Mouse (Mus musculus) myocyte (in vitro differentiated cells): ENCODE data around the gene Cdkn2aip. TPM values are rescaled to one million over a fixed set of nuclear protein-coding genes. Genes with fewer than 3 reads are reported as not detected.

Experiments
- H3K27me3 ChIP-seq: one replicate; pipeline ENCODE4 v1.6.1; 2011; ENCODE audit not compliant: control insufficient read depth, insufficient read depth, insufficient read length
- H3K36me3 ChIP-seq: one replicate; pipeline ENCODE4 v1.6.1; 2011; ENCODE audit not compliant: control insufficient read depth, insufficient read depth
- H3K4me2 ChIP-seq: one replicate; pipeline ENCODE4 v1.6.1; 2011; ENCODE audit warnings: low read depth, control low read depth
- H3K4me3 ChIP-seq: one replicate; pipeline ENCODE4 v1.5.1; 2011; ENCODE audit warnings: mild to moderate bottlenecking, control low read depth, moderate library complexity
- H3K79me2 ChIP-seq: one replicate; pipeline ENCODE4 v1.6.1; 2011; ENCODE audit not compliant: control insufficient read depth, insufficient read depth
- H3ac ChIP-seq: one replicate; pipeline ENCODE4 v1.6.1; 2011; ENCODE audit not compliant: control insufficient read depth, insufficient read length
- CEBPB ChIP-seq: IDR thresholded peaks from 2 replicates; pipeline ENCODE4 v1.6.1; 2011; ENCODE audit warnings: mild to moderate bottlenecking, moderate library complexity; ENCODE audit not compliant: poor library complexity, insufficient read depth, severe bottlenecking
- E2F4 ChIP-seq: IDR thresholded peaks from one replicate; pipeline ENCODE4 v1.6.1; 2011; ENCODE audit warnings: mild to moderate bottlenecking, control low read depth, moderate library complexity; ENCODE audit not compliant: insufficient read depth
- MAX ChIP-seq: IDR thresholded peaks from one replicate; pipeline ENCODE4 v1.6.1; 2011; ENCODE audit warnings: low read depth, mild to moderate bottlenecking, control low read depth
- MYOD1 ChIP-seq, 3 experiments: IDR thresholded peaks; one replicate each; pipeline ENCODE4 v1.6.1; 2011; ENCODE audit warnings: control low read depth in 2 of 3, low read depth in 2 of 3, mild to moderate bottlenecking in 2 of 3, moderate library complexity in 1 of 3; ENCODE audit not compliant: insufficient read length in 2 of 3, control insufficient read depth in 1 of 3
- MYOG ChIP-seq, 3 experiments: IDR thresholded peaks; one replicate each; pipeline ENCODE4 v1.6.1; 2011; ENCODE audit warnings: control low read depth in 2 of 3, low read depth in 2 of 3, mild to moderate bottlenecking in 2 of 3; ENCODE audit not compliant: insufficient read length in 2 of 3, control insufficient read depth in 1 of 3, insufficient read depth in 1 of 3
- POLR2A ChIP-seq: IDR thresholded peaks from one replicate; pipeline ENCODE4 v1.6.1; 2011; ENCODE audit warnings: low read depth, mild to moderate bottlenecking, control low read depth, moderate library complexity; ENCODE audit not compliant: insufficient read length
- POLR2AphosphoS2 ChIP-seq: IDR thresholded peaks from one replicate; pipeline ENCODE4 v1.6.1; 2011; ENCODE audit warnings: low read depth, control low read depth; ENCODE audit not compliant: insufficient read length
- REST ChIP-seq: IDR thresholded peaks from one replicate; pipeline ENCODE4 v1.6.1; 2011; ENCODE audit warnings: mild to moderate bottlenecking, control low read depth, moderate library complexity; ENCODE audit not compliant: insufficient read depth, insufficient read length
- SRF ChIP-seq: IDR thresholded peaks from one replicate; pipeline ENCODE4 v1.6.1; 2011; ENCODE audit warnings: low read depth; ENCODE audit not compliant: control insufficient read depth, insufficient read length
- TCF12 ChIP-seq: IDR thresholded peaks from one replicate; pipeline ENCODE4 v1.6.1; 2011; ENCODE audit warnings: mild to moderate bottlenecking, control low read depth; ENCODE audit not compliant: poor library complexity, insufficient read depth, severe bottlenecking
- TCF3 ChIP-seq: IDR thresholded peaks from one replicate; pipeline ENCODE4 v1.6.1; 2011; ENCODE audit warnings: low read depth, control low read depth; ENCODE audit not compliant: insufficient read length
- USF1 ChIP-seq: IDR thresholded peaks from one replicate; pipeline ENCODE4 v1.6.1; 2011; ENCODE audit warnings: low read depth, mild to moderate bottlenecking, control low read depth, moderate library complexity
- polyA plus RNA-seq: library from polyadenylated mRNA; unstranded; fragments of >200 nt; fragmentation: generic; extraction: Trizol; gene quantifications from one replicate; pipeline ENCODE4 v1.2.1, GENCODE M21; 2012; ENCODE audit warnings: missing spikeins

The Cdkn2aip gene
- polyA plus RNA-seq, 1 experiment: 3.1 TPM

DNA sequence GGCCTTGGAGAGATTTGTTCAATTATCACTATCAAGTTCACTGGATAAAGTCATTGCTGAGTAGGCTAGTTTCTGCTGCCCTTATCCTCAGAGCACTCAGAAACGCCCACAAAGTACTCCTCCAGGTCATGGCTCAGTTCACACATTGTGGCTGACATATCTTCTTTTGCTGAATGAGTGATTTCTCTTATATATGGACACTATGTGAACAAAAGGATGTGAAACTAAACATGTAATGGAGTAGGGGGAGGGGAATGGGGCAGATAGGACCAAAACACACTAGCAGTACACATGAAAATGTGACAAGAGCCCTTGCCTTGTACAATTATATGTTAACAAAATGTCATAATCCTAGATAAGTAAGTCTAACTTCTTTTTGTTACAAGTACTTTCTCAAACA, 11.4 kb downstream of the Cdkn2aip start:
- no peaks in the 10 kb centered on the region for H3K27me3 ChIP-seq
- no peak overlapping the region for H3ac ChIP-seq
- H3K36me3 ChIP-seq: no peaks in the 10 kb centered on the region
- H3K4me3 ChIP-seq: no peak overlapping the region
- no peak for TF ChIP-seq TCF12
- no peak for TF ChIP-seq POLR2AphosphoS2
- TF ChIP-seq SRF: no peak
- no peak for TF ChIP-seq MAX
- no peak for TF ChIP-seq TCF3
- TF ChIP-seq CEBPB: no peak
- no peak for TF ChIP-seq MYOD1 (IDR thresholded peaks at IDR 0.05; ENCODE audit: control insufficient read depth in 1 of 3, insufficient read length in 2 of 3, low read depth in 2 of 3)
- no peak overlapping the region for H3K4me2 ChIP-seq
- no peaks in the 10 kb centered on the region for H3K79me2 ChIP-seq

DNA sequence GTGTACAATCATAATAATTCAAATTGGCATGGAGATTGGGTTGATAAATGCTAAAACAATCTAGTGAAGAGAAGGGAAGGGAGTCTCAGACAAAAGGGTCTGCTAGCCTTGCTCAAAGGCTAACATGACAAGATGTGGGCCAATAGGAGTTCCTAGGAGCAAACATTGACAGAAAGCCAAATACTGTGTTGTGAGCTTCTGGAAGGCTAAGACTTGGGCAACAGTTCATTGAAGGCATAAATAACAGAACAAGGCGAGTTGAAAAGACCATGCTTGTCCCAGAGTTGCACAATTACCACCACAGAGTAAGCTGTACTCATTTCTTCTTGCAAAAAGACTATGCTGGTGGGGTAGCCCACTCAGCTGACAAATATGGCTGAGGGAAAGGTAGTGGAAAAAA, 16.0 kb downstream of the Cdkn2aip start:
- Histone ChIP-seq H3K27me3 (no peaks in the 10 kb centered on the region), H3K4me3 (no peak overlapping the region), H3K79me2 (no peaks in the 10 kb centered on the region), H3K36me3 (no peaks in the 10 kb centered on the region), H3K4me2 (no peak overlapping the region), H3ac (no peak overlapping the region)
- TF ChIP-seq POLR2A: no peak
- TF ChIP-seq E2F4: no peak
- TF ChIP-seq REST: no peak
- no peak for TF ChIP-seq MYOD1 (IDR thresholded peaks at IDR 0.05; ENCODE audit: control insufficient read depth in 1 of 3, insufficient read length in 2 of 3, low read depth in 2 of 3)
- no peak for TF ChIP-seq CEBPB
- no peak for TF ChIP-seq MAX

DNA sequence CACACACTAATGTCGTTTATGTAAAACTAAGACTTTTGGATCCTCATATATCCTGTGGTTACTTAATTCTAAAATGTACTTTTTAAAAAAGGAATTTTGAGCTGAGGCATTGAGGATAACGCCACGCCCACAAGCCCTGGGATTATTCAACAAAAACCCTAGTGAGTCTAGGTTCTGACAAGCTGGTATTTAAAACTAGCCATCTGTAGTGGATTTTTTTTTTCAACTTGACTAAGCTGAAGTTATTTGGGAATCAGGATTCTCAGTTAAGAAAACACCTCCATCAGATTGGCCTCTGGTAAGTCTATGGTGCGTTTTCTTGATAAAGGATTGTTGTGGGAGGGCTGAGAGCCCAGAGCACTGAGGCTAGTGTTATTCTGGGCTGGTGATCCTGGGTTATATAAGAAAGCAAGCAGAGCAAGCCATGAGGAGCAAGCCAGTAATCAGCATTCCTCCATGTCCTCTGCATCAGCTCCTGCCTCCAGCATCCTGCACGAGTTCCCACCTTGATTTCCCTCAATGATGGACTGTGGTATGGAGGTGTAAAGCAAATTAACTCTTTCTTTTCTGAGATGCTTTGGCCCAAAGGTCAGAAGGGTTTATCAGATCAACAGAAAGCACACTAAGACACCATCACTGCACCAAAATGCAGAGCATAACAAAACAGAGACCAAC, 18.2 kb downstream of the Cdkn2aip start:
- H3K4me3 ChIP-seq: no peak overlapping the region
- no peak overlapping the region for H3K4me2 ChIP-seq
- H3K79me2 ChIP-seq: no peaks in the 10 kb centered on the region
- H3ac ChIP-seq: no peak overlapping the region
- no peaks in the 10 kb centered on the region for H3K27me3 ChIP-seq
- no peaks in the 10 kb centered on the region for H3K36me3 ChIP-seq
- TF ChIP-seq TCF12 (no peak), POLR2AphosphoS2 (no peak), MAX (no peak), CEBPB (no peak), POLR2A (no peak), E2F4 (no peak), USF1 (no peak), SRF (no peak), MYOD1 (IDR thresholded peaks at IDR 0.05; ENCODE audit: control insufficient read depth in 1 of 3, insufficient read length in 2 of 3, low read depth in 2 of 3) (no peak), MYOG (IDR thresholded peaks at IDR 0.05; ENCODE audit: control insufficient read depth in 1 of 3, insufficient read depth in 1 of 3, insufficient read length in 2 of 3, low read depth in 2 of 3) (no peak)

DNA sequence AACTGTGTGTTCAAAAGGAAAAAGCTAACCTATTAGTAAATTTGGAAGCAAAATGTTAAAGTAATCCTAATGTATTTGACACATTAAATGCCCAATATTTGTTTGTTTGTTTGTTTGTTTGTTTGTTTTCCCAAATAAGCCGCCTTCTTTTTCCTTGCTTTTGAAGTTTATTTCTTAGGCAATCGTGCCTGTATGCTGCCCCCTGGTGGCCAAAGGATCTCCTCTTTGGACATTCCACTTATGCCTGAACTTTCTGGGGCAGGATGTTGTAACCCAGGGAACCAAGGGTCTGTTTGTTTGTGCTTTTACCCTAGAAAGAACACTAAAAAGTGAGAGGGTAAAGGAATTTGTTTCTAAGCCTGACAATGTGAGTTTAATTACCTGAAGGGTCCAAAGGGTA, 20.6 kb downstream of the Cdkn2aip start:
- Histone ChIP-seq H3K36me3 (no peaks in the 10 kb centered on the region), H3K4me2 (no peak overlapping the region), H3ac (no peak overlapping the region), H3K79me2 (no peaks in the 10 kb centered on the region), H3K27me3 (no peaks in the 10 kb centered on the region), H3K4me3 (no peak overlapping the region)
- no peak for TF ChIP-seq TCF12
- TF ChIP-seq CEBPB: 0 out of 2 replicates have a peak, but pooled peaks have one; percentile 25

DNA sequence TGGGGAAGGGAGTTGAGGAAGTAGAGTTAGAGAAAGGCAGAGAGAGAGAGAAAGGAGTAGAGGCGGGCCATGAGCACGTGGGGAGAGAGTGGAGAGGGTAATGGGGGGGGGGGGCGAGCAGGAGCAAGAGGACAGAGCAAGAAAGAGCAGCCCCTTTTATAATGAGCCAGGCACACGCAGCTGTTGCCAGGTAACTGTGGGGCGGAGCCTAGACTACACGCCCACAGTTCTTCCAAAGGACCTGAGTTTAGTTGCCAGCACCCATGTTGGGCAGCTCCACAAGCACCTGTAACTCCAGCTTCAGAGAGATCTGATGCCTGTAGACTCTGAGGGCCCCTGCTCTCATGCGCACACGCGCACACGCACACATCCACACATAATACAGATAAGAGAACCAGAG, 21.9 kb downstream of the Cdkn2aip start:
- Histone ChIP-seq H3K4me3 (no peak overlapping the region), H3K27me3 (no peaks in the 10 kb centered on the region), H3K79me2 (no peaks in the 10 kb centered on the region), H3ac (no peak overlapping the region), H3K36me3 (no peaks in the 10 kb centered on the region), H3K4me2 (no peak overlapping the region)
- TF ChIP-seq CEBPB: no peak
- no peak for TF ChIP-seq MAX
- no peak for TF ChIP-seq MYOG (IDR thresholded peaks at IDR 0.05; ENCODE audit: control insufficient read depth in 1 of 3, insufficient read depth in 1 of 3, insufficient read length in 2 of 3, low read depth in 2 of 3)
- no peak for TF ChIP-seq TCF12
- TF ChIP-seq SRF: no peak
- TF ChIP-seq E2F4: no peak
- no peak for TF ChIP-seq REST
- TF ChIP-seq POLR2A: no peak
- no peak for TF ChIP-seq USF1
- TF ChIP-seq TCF3: no peak
- TF ChIP-seq MYOD1 (IDR thresholded peaks at IDR 0.05; ENCODE audit: control insufficient read depth in 1 of 3, insufficient read length in 2 of 3, low read depth in 2 of 3): no peak
- TF ChIP-seq POLR2AphosphoS2: no peak
